Mouse (Mus musculus) lung, adult 2 months (tissue): Measurements from ENCODE around the gene Fbln2.

ENCODE experiments used
- CTCF ChIP-seq: fragments of 200-500 bp; IDR thresholded peaks from 2 replicates; pipeline ENCODE4 v1.5.1; 2011; ENCODE audit warnings: mild to moderate bottlenecking, low read length, control low read depth; ENCODE audit not compliant: insufficient read depth
- POLR2A ChIP-seq: fragments of 200-500 bp; IDR thresholded peaks from 2 replicates; pipeline ENCODE4 v1.6.1; 2011; ENCODE audit warnings: low read depth, mild to moderate bottlenecking, control low read depth, low read length, borderline replicate concordance; ENCODE audit errors: extremely low read depth

DNA sequence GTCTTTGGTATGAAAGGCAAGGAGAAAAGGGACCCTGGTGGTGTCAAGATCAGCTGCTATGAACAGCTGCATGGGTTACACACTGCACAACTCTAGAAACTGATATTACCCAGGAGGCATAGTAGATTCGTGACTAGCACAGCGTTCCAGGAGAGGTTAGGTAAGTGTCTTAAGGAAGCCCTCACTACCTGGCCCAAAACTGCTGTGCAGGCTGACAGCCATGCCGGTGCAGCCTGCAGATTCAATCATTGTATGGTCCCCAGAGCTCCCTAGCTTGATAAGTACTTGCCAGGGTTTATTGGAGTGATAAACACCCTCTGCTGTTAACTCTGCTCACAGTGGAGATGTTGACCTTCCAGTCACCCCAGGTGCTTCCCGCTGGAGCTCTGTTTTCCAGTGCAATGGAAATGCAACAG is 30.2 kb upstream of the Fbln2 start:
- TF ChIP-seq POLR2A (no peak), CTCF (no peak)
